Mouse (Mus musculus): ENCODE data around the gene Ablim1.
A peak's percentile ranks its signal among the peaks of the same experiment; 100 is the strongest.

The Ablim1 gene

GRCm38 (mm10) chr19:57007781-57008710, 306.7 kb downstream of the Ablim1 start, which contains the start of gene Afap1l2:
Gene Afap1l2, minus strand, starts transcription at chr19:57008228.
- peak; percentile 33 for DNase-seq (ENCODE audit: low spot score)

- no peak for DNase-seq (ENCODE audit: low spot score)
Measured at GRCm38 (mm10) chr19:57007291-57007690, 307.4 kb downstream of the Ablim1 start.

- no peak for DNase-seq (ENCODE audit: low spot score)
Measured at GRCm38 (mm10) chr19:57006841-57007240, 307.9 kb downstream of the Ablim1 start.

GRCm38 (mm10) chr19:57005062-57005461, 309.7 kb downstream of the Ablim1 start:
- no peak for DNase-seq (ENCODE audit: low spot score)

GRCm38 (mm10) chr19:57003460-57003810, 311.3 kb downstream of the Ablim1 start:
- DNase-seq (ENCODE audit: low spot score) = no peak

- no peak for DNase-seq (ENCODE audit: low spot score)
Measured at GRCm38 (mm10) chr19:57002741-57003459, 311.8 kb downstream of the Ablim1 start.

- no peak for DNase-seq (ENCODE audit: low spot score)
Measured at GRCm38 (mm10) chr19:57001926-57002325, 312.8 kb downstream of the Ablim1 start.

GRCm38 (mm10) chr19:57000592-57000991, 314.1 kb downstream of the Ablim1 start:
- no peak for DNase-seq (ENCODE audit: low spot score)

- no peak for DNase-seq (ENCODE audit: low spot score)
Measured at GRCm38 (mm10) chr19:56999781-57000180, 314.9 kb downstream of the Ablim1 start.

- DNase-seq (ENCODE audit: low spot score) = no peak
Measured at GRCm38 (mm10) chr19:56998910-56999309, 315.8 kb downstream of the Ablim1 start.

- DNase-seq (ENCODE audit: low spot score) = no peak
Measured at GRCm38 (mm10) chr19:56998331-56998730, 316.4 kb downstream of the Ablim1 start.

GRCm38 (mm10) chr19:56997164-56997599, 317.5 kb downstream of the Ablim1 start:
- DNase-seq (ENCODE audit: low spot score) = no peak

GRCm38 (mm10) chr19:56995441-56995840, 319.3 kb downstream of the Ablim1 start:
- no peak for DNase-seq (ENCODE audit: low spot score)

GRCm38 (mm10) chr19:56994653-56995052, 320.1 kb downstream of the Ablim1 start:
- no peak for DNase-seq (ENCODE audit: low spot score)

GRCm38 (mm10) chr19:56993763-56994162, 321.0 kb downstream of the Ablim1 start:
- no peak for DNase-seq (ENCODE audit: low spot score)

- DNase-seq (ENCODE audit: low spot score) = no peak
Measured at GRCm38 (mm10) chr19:56992978-56993545, 321.7 kb downstream of the Ablim1 start.

- no peak for DNase-seq (ENCODE audit: low spot score)
Measured at GRCm38 (mm10) chr19:56990367-56991111, 324.2 kb downstream of the Ablim1 start.

- DNase-seq (ENCODE audit: low spot score) = no peak
Measured at GRCm38 (mm10) chr19:56989171-56989570, 325.5 kb downstream of the Ablim1 start.

GRCm38 (mm10) chr19:56984229-56984628, 330.5 kb downstream of the Ablim1 start:
- DNase-seq (ENCODE audit: low spot score) = no peak

- DNase-seq (ENCODE audit: low spot score) = no peak
Measured at GRCm38 (mm10) chr19:56983757-56984156, 331.0 kb downstream of the Ablim1 start.

Data from layer of hippocampus, adult 11-12 months (tissue).